Comparison of ENCODE assay signal across 8 mouse cellular contexts in genomic region chr15:98895635-98896589, GRCm38 (mm10). TPM values are rescaled to one million over a fixed set of nuclear protein-coding genes. Genes with fewer than 3 reads are reported as not detected.
DNase-seq lines count a peak whose midpoint lies in the region; ATAC-seq lines count a peak whose summit lies in the region.

No protein-coding gene starts in this region.

- no peaks in the 10 kb centered on the region for H3K9me3 ChIP-seq in forebrain, embryonic 13.5 days (replicated peaks)
- no peaks in the 10 kb centered on the region for H3K9me3 ChIP-seq in intestine, embryonic 16.5 days (ENCODE audit: control insufficient read depth, low read length)

- peaks cover 96% of the 10 kb centered on the region for H3K27me3 ChIP-seq in forebrain, embryonic 13.5 days
- peaks cover 62% of the 10 kb centered on the region for H3K27me3 ChIP-seq in intestine, embryonic 16.5 days (replicated peaks; ENCODE audit: control insufficient read depth, insufficient read depth, low read length)

- H3K4me1 ChIP-seq in forebrain, embryonic 13.5 days = peaks cover 39% of the 10 kb centered on the region
- peaks cover 24% of the 10 kb centered on the region for H3K4me1 ChIP-seq in intestine, embryonic 16.5 days (ENCODE audit: control insufficient read depth, insufficient read depth, low read length)

- H3K27ac ChIP-seq in forebrain, embryonic 13.5 days = no peak overlapping the region
- 0 out of 2 replicates have a peak overlapping the region, but pooled peaks have one; percentile 19 for H3K27ac ChIP-seq in intestine, embryonic 16.5 days (ENCODE audit: low read length)

- 3% methylated on average over 39 of the region's 41 CpGs for WGBS in forebrain, embryonic 13.5 days
- WGBS in intestine, embryonic 16.5 days = 6% methylated on average over 41 of the region's 41 CpGs

- no peak for ATAC-seq in forebrain, embryonic 13.5 days
- ATAC-seq in intestine, embryonic 16.5 days = peak; percentile 15; the same call in 1 of the 2 replicates

- H3K4me2 ChIP-seq in forebrain, embryonic 13.5 days = peak overlapping the region; percentile 90
- H3K4me2 ChIP-seq in intestine, embryonic 16.5 days (ENCODE audit: low read depth, low read length) = peak overlapping the region; percentile 52

- peak; percentile 10 to 20 for DNase-seq in B cell, adult 2 months
- DNase-seq in Muller cell, postnatal 12 days (ENCODE audit: inconsistent ontology term) = peak; percentile 81
- peak; percentile 77 for DNase-seq in lung, postnatal 10 days
- DNase-seq in yolk sac, embryonic 10.5 days (ENCODE audit: low spot score) = peak; percentile 37
- DNase-seq in urinary bladder, adult 18-20 months (ENCODE audit: low spot score in 2 of 2) = no peak
- no peak for DNase-seq in urinary bladder, postnatal 36 days (ENCODE audit: low spot score in 2 of 2)

- no peaks in the 10 kb centered on the region for H3K36me3 ChIP-seq in forebrain, embryonic 13.5 days (ENCODE audit: poor library complexity, severe bottlenecking)
- no peaks in the 10 kb centered on the region for H3K36me3 ChIP-seq in intestine, embryonic 16.5 days (ENCODE audit: control insufficient read depth, insufficient read depth, low read length)

- peak overlapping the region; percentile 48 for H3K4me3 ChIP-seq in forebrain, embryonic 13.5 days
- H3K4me3 ChIP-seq in intestine, embryonic 16.5 days (ENCODE audit: low read length) = peak overlapping the region; percentile 35

- H3K9ac ChIP-seq in forebrain, embryonic 13.5 days = peak overlapping the region; percentile 51
- H3K9ac ChIP-seq in intestine, embryonic 16.5 days (ENCODE audit: low read depth, low read length) = peak overlapping the region; percentile 60

RNA-seq across cellular contexts. Expression of gene Rhebl1, which starts 1.6 kb away (rescaled TPM):
- 31.7 and 33.0 TPM in 2 replicates for polyA plus RNA-seq in forebrain, embryonic 13.5 days (2015; fragmentation: Nextera tagmentation; extraction: Ambion mirVana)
- polyA plus RNA-seq in intestine, embryonic 16.5 days (2015; fragmentation: Nextera tagmentation; extraction: Ambion mirVana) = 11.3 and 12.3 TPM in 2 replicates

RNA-seq across cellular contexts. Expression of gene Dhh, which starts 2.4 kb away (rescaled TPM):
- polyA plus RNA-seq in forebrain, embryonic 13.5 days (2015; fragmentation: Nextera tagmentation; extraction: Ambion mirVana) = 0.22 and 0.28 TPM in 2 replicates
- polyA plus RNA-seq in intestine, embryonic 16.5 days (2015; fragmentation: Nextera tagmentation; extraction: Ambion mirVana) = 0.83 and 1.6 TPM in 2 replicates

RNA-seq across cellular contexts. Expression of gene Lmbr1l, which starts 22.1 kb away (rescaled TPM):
- polyA plus RNA-seq in forebrain, embryonic 13.5 days (2015; fragmentation: Nextera tagmentation; extraction: Ambion mirVana) = 39.8 and 47.1 TPM in 2 replicates
- polyA plus RNA-seq in intestine, embryonic 16.5 days (2015; fragmentation: Nextera tagmentation; extraction: Ambion mirVana) = 20.4 and 23.6 TPM in 2 replicates

RNA-seq across cellular contexts. Expression of gene Kmt2d, which starts 24.9 kb away (rescaled TPM):
- 13.7 and 14.3 TPM in 2 replicates for polyA plus RNA-seq in forebrain, embryonic 13.5 days (2015; fragmentation: Nextera tagmentation; extraction: Ambion mirVana)
- 7.7 and 7.9 TPM in 2 replicates for polyA plus RNA-seq in intestine, embryonic 16.5 days (2015; fragmentation: Nextera tagmentation; extraction: Ambion mirVana)

RNA-seq across cellular contexts. Expression of gene Tuba1b, which starts 38.5 kb away (rescaled TPM):
- 1,607 and 1,715 TPM in 2 replicates for polyA plus RNA-seq in forebrain, embryonic 13.5 days (2015; fragmentation: Nextera tagmentation; extraction: Ambion mirVana)
- polyA plus RNA-seq in intestine, embryonic 16.5 days (2015; fragmentation: Nextera tagmentation; extraction: Ambion mirVana) = 1,159 and 1,322 TPM in 2 replicates

Comparison
In these comparisons a context has a peak if more than half of its experiments do, and no peak if none do; other contexts are left out.
1. DNase-seq: peak in B cell, adult 2 months (2 of 2), Muller cell, postnatal 12 days (single experiment), lung, postnatal 10 days (single experiment) and yolk sac, embryonic 10.5 days (single experiment); none in urinary bladder, adult 18-20 months (0 of 2) and urinary bladder, postnatal 36 days (0 of 2).